Mouse (Mus musculus) cerebellum, adult 11-12 months (tissue): Measurements from ENCODE around the gene Lrriq4.
"Not testable (repeated sequence)": the region's sequence is repeated elsewhere in the genome, so short reads cannot be mapped to it uniquely, and the experiment has no call there.

ENCODE experiments used
- DNase-seq: peaks from one replicate; pipeline ENCODE4 v3.0.0; 2022

Lrriq4 gene

GRCm38 (mm10) chr3:30687216-30687615 lies 42.9 kb downstream of the Lrriq4 start:
- DNase-seq, result no peak

- DNase-seq, result no peak
Observed at GRCm38 (mm10) chr3:30690976-30691375, 46.7 kb downstream of the Lrriq4 start.

GRCm38 (mm10) chr3:30695661-30696060 lies 51.4 kb downstream of the Lrriq4 start:
- no peak for DNase-seq

- peak; percentile 4 for DNase-seq
Observed at GRCm38 (mm10) chr3:30696346-30696745, 52.0 kb downstream of the Lrriq4 start.

- DNase-seq, result no peak
Observed at GRCm38 (mm10) chr3:30697891-30698290, 53.6 kb downstream of the Lrriq4 start.

GRCm38 (mm10) chr3:30699711-30700505 lies 55.6 kb downstream of the Lrriq4 start, which contains the start of gene Lrrc31:
TSS of gene Lrrc31 (minus strand) at chr3:30699843.
- DNase-seq, result not testable (repeated sequence)

- no peak for DNase-seq
Observed at GRCm38 (mm10) chr3:30705977-30706376, 61.7 kb downstream of the Lrriq4 start.

GRCm38 (mm10) chr3:30706614-30707276 lies 62.4 kb downstream of the Lrriq4 start:
- no peak for DNase-seq

GRCm38 (mm10) chr3:30710191-30710590 lies 65.9 kb downstream of the Lrriq4 start:
- no peak for DNase-seq

GRCm38 (mm10) chr3:30713334-30713733 lies 69.0 kb downstream of the Lrriq4 start:
- no peak for DNase-seq

- no peak for DNase-seq
Observed at GRCm38 (mm10) chr3:30718649-30719048, 74.3 kb downstream of the Lrriq4 start.
